Mouse (Mus musculus): ENCODE measurements around the gene Otub1. TPM values are rescaled to one million over a fixed set of nuclear protein-coding genes. Genes with fewer than 3 reads are reported as not detected.
A peak's percentile ranks its signal among the peaks of the same experiment; 100 is the strongest.

Gene Otub1
- polyA plus RNA-seq, 1 experiment from 2014 or later, result 121 TPM

GRCm38 (mm10) chr19:7168423-7168822 is 37.7 kb downstream of the Otub1 start:
- no peaks in the 10 kb centered on the region for H3K9me3 ChIP-seq (ENCODE audit: control insufficient read depth, low read length)
- no peaks in the 10 kb centered on the region for H3K36me3 ChIP-seq (ENCODE audit: control insufficient read depth, insufficient read depth, low read length)
- no peak overlapping the region for H3K4me2 ChIP-seq (replicated peaks; ENCODE audit: low read depth)
- 47% methylated on average over 2 of the region's 2 CpGs for WGBS
- no peak overlapping the region for H3K4me3 ChIP-seq (ENCODE audit: low read depth, low read length)
- no peak overlapping the region for H3K9ac ChIP-seq (ENCODE audit: low read length)
- DNase-seq (ENCODE audit: low spot score) (no peak), ATAC-seq (ENCODE audit: low FRiP score, low TSS enrichment) (no peak)
- H3K4me1 ChIP-seq (replicated peaks; ENCODE audit: control insufficient read depth, insufficient read depth), result no peaks in the 10 kb centered on the region
- TF ChIP-seq EP300 (optimal IDR thresholded peaks at IDR 0.05) (no peak), CTCF (IDR thresholded peaks at IDR 0.05; ENCODE audit: low read depth) (no peak)
- no peaks in the 10 kb centered on the region for H3K27me3 ChIP-seq (ENCODE audit: control insufficient read depth, insufficient read depth, low read length)
- no peak overlapping the region for H3K27ac ChIP-seq (replicated peaks)

GRCm38 (mm10) chr19:7166767-7167166 is 39.3 kb downstream of the Otub1 start:
- H3K4me2 ChIP-seq (replicated peaks; ENCODE audit: low read depth), result no peak overlapping the region
- H3K9ac ChIP-seq (ENCODE audit: low read length), result no peak overlapping the region
- H3K9me3 ChIP-seq (ENCODE audit: control insufficient read depth, low read length), result no peaks in the 10 kb centered on the region
- DNase-seq (ENCODE audit: low spot score), result no peak
- ATAC-seq (ENCODE audit: low FRiP score, low TSS enrichment), result no peak
- H3K4me1 ChIP-seq (replicated peaks; ENCODE audit: control insufficient read depth, insufficient read depth), result no peaks in the 10 kb centered on the region
- H3K36me3 ChIP-seq (ENCODE audit: control insufficient read depth, insufficient read depth, low read length), result no peaks in the 10 kb centered on the region
- WGBS, result 18% methylated on average over 6 of the region's 6 CpGs
- no peak overlapping the region for H3K4me3 ChIP-seq (ENCODE audit: low read depth, low read length)
- H3K27ac ChIP-seq (replicated peaks), result no peak overlapping the region
- H3K27me3 ChIP-seq (ENCODE audit: control insufficient read depth, insufficient read depth, low read length), result no peaks in the 10 kb centered on the region
- TF ChIP-seq EP300 (optimal IDR thresholded peaks at IDR 0.05), result no peak
- TF ChIP-seq CTCF (IDR thresholded peaks at IDR 0.05; ENCODE audit: low read depth), result no peak

GRCm38 (mm10) chr19:7166200-7166711 is 39.9 kb downstream of the Otub1 start:
- H3K9ac ChIP-seq (ENCODE audit: low read length), result peak overlapping the region; percentile 65
- no peaks in the 10 kb centered on the region for H3K36me3 ChIP-seq (ENCODE audit: control insufficient read depth, insufficient read depth, low read length)
- DNase-seq (ENCODE audit: low spot score), result no peak
- peak overlapping the region; percentile 66 for H3K4me3 ChIP-seq (ENCODE audit: low read depth, low read length)
- ATAC-seq (ENCODE audit: low FRiP score, low TSS enrichment), result no peak
- 7% methylated on average over 10 of the region's 15 CpGs for WGBS
- H3K27ac ChIP-seq (replicated peaks), result no peak overlapping the region
- H3K9me3 ChIP-seq (ENCODE audit: control insufficient read depth, low read length), result no peaks in the 10 kb centered on the region
- TF ChIP-seq EP300 (optimal IDR thresholded peaks at IDR 0.05), result no peak
- 0 out of 2 replicates have a peak, but pooled peaks have one; percentile 17 for TF ChIP-seq CTCF (IDR thresholded peaks at IDR 0.05; ENCODE audit: low read depth)
- no peaks in the 10 kb centered on the region for H3K4me1 ChIP-seq (replicated peaks; ENCODE audit: control insufficient read depth, insufficient read depth)
- peak overlapping the region; percentile 100 for H3K4me2 ChIP-seq (replicated peaks; ENCODE audit: low read depth)
- H3K27me3 ChIP-seq (ENCODE audit: control insufficient read depth, insufficient read depth, low read length), result no peaks in the 10 kb centered on the region

- TF ChIP-seq EP300 (optimal IDR thresholded peaks at IDR 0.05) (no peak), CTCF (IDR thresholded peaks at IDR 0.05; ENCODE audit: low read depth) (no peak; the same call in 1 of the 2 replicates)
- H3K4me3 ChIP-seq (ENCODE audit: low read depth, low read length), result peak overlapping the region; percentile 66
- H3K27ac ChIP-seq (replicated peaks), result no peak overlapping the region
- WGBS, result 2% methylated on average over 44 of the region's 105 CpGs
- H3K27me3 ChIP-seq (ENCODE audit: control insufficient read depth, insufficient read depth, low read length), result no peaks in the 10 kb centered on the region
- no peaks in the 10 kb centered on the region for H3K4me1 ChIP-seq (replicated peaks; ENCODE audit: control insufficient read depth, insufficient read depth)
- no peaks in the 10 kb centered on the region for H3K9me3 ChIP-seq (ENCODE audit: control insufficient read depth, low read length)
- H3K4me2 ChIP-seq (replicated peaks; ENCODE audit: low read depth), result peak overlapping the region; percentile 100
- ATAC-seq (ENCODE audit: low FRiP score, low TSS enrichment) (peak; percentile 27), DNase-seq (ENCODE audit: low spot score) (peak; percentile 43)
- H3K36me3 ChIP-seq (ENCODE audit: control insufficient read depth, insufficient read depth, low read length), result no peaks in the 10 kb centered on the region
- H3K9ac ChIP-seq (ENCODE audit: low read length), result peak overlapping the region; percentile 65
Measured at GRCm38 (mm10) chr19:7165509-7166199, 40.5 kb downstream of the Otub1 start.

- Histone ChIP-seq H3K27ac (replicated peaks) (no peak overlapping the region), H3K9ac (ENCODE audit: low read length) (peak overlapping the region; percentile 65), H3K4me2 (replicated peaks; ENCODE audit: low read depth) (peak overlapping the region; percentile 100), H3K4me1 (replicated peaks; ENCODE audit: control insufficient read depth, insufficient read depth) (no peaks in the 10 kb centered on the region), H3K9me3 (ENCODE audit: control insufficient read depth, low read length) (no peaks in the 10 kb centered on the region), H3K27me3 (ENCODE audit: control insufficient read depth, insufficient read depth, low read length) (no peaks in the 10 kb centered on the region), H3K36me3 (ENCODE audit: control insufficient read depth, insufficient read depth, low read length) (no peaks in the 10 kb centered on the region), H3K4me3 (ENCODE audit: low read depth, low read length) (peak overlapping the region; percentile 66)
- ATAC-seq (ENCODE audit: low FRiP score, low TSS enrichment), result peak; percentile 9; the same call in 1 of the 2 replicates
- no peak for TF ChIP-seq EP300 (optimal IDR thresholded peaks at IDR 0.05)
- 2% methylated on average over 35 of the region's 35 CpGs for WGBS
- DNase-seq (ENCODE audit: low spot score), result no peak
Measured at GRCm38 (mm10) chr19:7164820-7165323, 41.2 kb downstream of the Otub1 start.

GRCm38 (mm10) chr19:7164238-7164637 is 41.9 kb downstream of the Otub1 start:
- Histone ChIP-seq H3K4me3 (ENCODE audit: low read depth, low read length) (no peak overlapping the region), H3K4me2 (replicated peaks; ENCODE audit: low read depth) (peak overlapping the region; percentile 100), H3K9me3 (ENCODE audit: control insufficient read depth, low read length) (no peaks in the 10 kb centered on the region), H3K9ac (ENCODE audit: low read length) (no peak overlapping the region), H3K36me3 (ENCODE audit: control insufficient read depth, insufficient read depth, low read length) (no peaks in the 10 kb centered on the region), H3K27me3 (ENCODE audit: control insufficient read depth, insufficient read depth, low read length) (no peaks in the 10 kb centered on the region), H3K27ac (replicated peaks) (no peak overlapping the region), H3K4me1 (replicated peaks; ENCODE audit: control insufficient read depth, insufficient read depth) (no peaks in the 10 kb centered on the region)
- no peak for ATAC-seq (ENCODE audit: low FRiP score, low TSS enrichment)
- TF ChIP-seq CTCF (IDR thresholded peaks at IDR 0.05; ENCODE audit: low read depth) (no peak), EP300 (optimal IDR thresholded peaks at IDR 0.05) (no peak)
- no peak for DNase-seq (ENCODE audit: low spot score)
- WGBS, result 26% methylated on average over 4 of the region's 6 CpGs

All from stomach, postnatal 0 days (tissue).